Comparison of ENCODE assay signal across 8 mouse cellular contexts in genomic region chr3:89177242-89178106, GRCm38 (mm10). TPM values are rescaled to one million over a fixed set of nuclear protein-coding genes. Genes with fewer than 3 reads are reported as not detected.
DNase-seq lines count a peak whose midpoint lies in the region; ATAC-seq and TF ChIP-seq lines count a peak whose summit lies in the region.

Gene Scamp3, plus strand, starts transcription at chr3:89177473.

- TF ChIP-seq POLR2A in ES-Bruce4 (IDR thresholded peaks at IDR 0.05; ENCODE audit: insufficient read depth, low read length): no peak

- H3K36me3 ChIP-seq in ES-Bruce4 (ENCODE audit: control insufficient read depth, insufficient read depth, low read length, poor library complexity, severe bottlenecking): peaks cover 45% of the 10 kb centered on the region
- H3K36me3 ChIP-seq in forebrain, embryonic 13.5 days (ENCODE audit: poor library complexity, severe bottlenecking): peaks cover 78% of the 10 kb centered on the region
- H3K36me3 ChIP-seq in liver, postnatal 0 days (replicated peaks; ENCODE audit: insufficient read depth, low read length): peaks cover 65% of the 10 kb centered on the region
- peaks cover 57% of the 10 kb centered on the region for H3K36me3 ChIP-seq in neural tube, embryonic 14.5 days (ENCODE audit: control insufficient read depth, insufficient read depth, low read length)

- H3K9ac ChIP-seq in ES-Bruce4 (ENCODE audit: low read depth, poor library complexity, severe bottlenecking): peak within 1 kb of the TSS; percentile 85
- peak within 1 kb of the TSS; percentile 83 for H3K9ac ChIP-seq in forebrain, embryonic 13.5 days
- peak within 1 kb of the TSS; percentile 69 for H3K9ac ChIP-seq in liver, postnatal 0 days (replicated peaks)
- peak within 1 kb of the TSS; percentile 66 for H3K9ac ChIP-seq in neural tube, embryonic 14.5 days (replicated peaks; ENCODE audit: low read depth, low read length)

- peak; percentile 84 to 87 for DNase-seq in heart, postnatal 10 days
- DNase-seq in large intestine, adult 2 months (ENCODE audit: low read depth, low spot score): peak; percentile 92
- peak; percentile 94 for DNase-seq in liver, postnatal 0 days
- peak; percentile 86 for DNase-seq in testis, postnatal 10 days (ENCODE audit: low spot score)

- peak within 1 kb of the TSS; percentile 34; the same call in 1 of the 2 replicates for H3K27ac ChIP-seq in ES-Bruce4 (ENCODE audit: insufficient read depth, low read length)
- H3K27ac ChIP-seq in forebrain, embryonic 13.5 days: 0 out of 2 replicates have a peak within 1 kb of the TSS, but pooled peaks have one; percentile 28
- H3K27ac ChIP-seq in liver, postnatal 0 days (ENCODE audit: low read depth): peak within 1 kb of the TSS; percentile 88
- H3K27ac ChIP-seq in neural tube, embryonic 14.5 days (ENCODE audit: low read depth, low read length): peak within 1 kb of the TSS; percentile 36

- intact Hi-C loops in heart, postnatal 10 days (cut with DNase I): no loop called here

- under 1% methylated on average over 43 of the region's 43 CpGs for WGBS in forebrain, embryonic 13.5 days
- under 1% methylated on average over 43 of the region's 43 CpGs for WGBS in large intestine, adult 2 months
- WGBS in liver, postnatal 0 days (ENCODE audit: insufficient replicate concordance): under 1% methylated on average over 43 of the region's 43 CpGs
- under 1% methylated on average over 43 of the region's 43 CpGs for WGBS in neural tube, embryonic 14.5 days

- H3K9me3 ChIP-seq in ES-Bruce4 (replicated peaks; ENCODE audit: control insufficient read depth, insufficient read depth, low read length, poor library complexity, severe bottlenecking): no peaks in the 10 kb centered on the region
- H3K9me3 ChIP-seq in forebrain, embryonic 13.5 days (replicated peaks): no peaks in the 10 kb centered on the region
- H3K9me3 ChIP-seq in liver, postnatal 0 days (ENCODE audit: low read length): no peaks in the 10 kb centered on the region
- H3K9me3 ChIP-seq in neural tube, embryonic 14.5 days (ENCODE audit: control insufficient read depth, low read length): no peaks in the 10 kb centered on the region

- peaks cover 1% of the 10 kb centered on the region for H3K4me1 ChIP-seq in ES-Bruce4 (ENCODE audit: control insufficient read depth, insufficient read depth, low read length)
- peaks cover 18% of the 10 kb centered on the region for H3K4me1 ChIP-seq in forebrain, embryonic 13.5 days
- H3K4me1 ChIP-seq in liver, postnatal 0 days (ENCODE audit: insufficient read depth): peaks cover 14% of the 10 kb centered on the region
- H3K4me1 ChIP-seq in neural tube, embryonic 14.5 days (ENCODE audit: control insufficient read depth, insufficient read depth, low read length): peaks cover 11% of the 10 kb centered on the region

- peak; percentile 94 for ATAC-seq in cerebellum, adult (ENCODE audit: insufficient number of reproducible peaks, low FRiP score, low TSS enrichment)
- ATAC-seq in forebrain, embryonic 13.5 days: peak; percentile 98
- ATAC-seq in liver, postnatal 0 days: peak; percentile 94
- peak; percentile 96 for ATAC-seq in neural tube, embryonic 14.5 days (ENCODE audit: low read depth)

- H3K27me3 ChIP-seq in ES-Bruce4 (ENCODE audit: control insufficient read depth, insufficient read depth, low read length, poor library complexity, severe bottlenecking): no peaks in the 10 kb centered on the region
- no peaks in the 10 kb centered on the region for H3K27me3 ChIP-seq in forebrain, embryonic 13.5 days
- H3K27me3 ChIP-seq in liver, postnatal 0 days (ENCODE audit: insufficient read depth, low read length): no peaks in the 10 kb centered on the region
- no peaks in the 10 kb centered on the region for H3K27me3 ChIP-seq in neural tube, embryonic 14.5 days (ENCODE audit: control insufficient read depth, insufficient read depth, low read length)

- TF ChIP-seq CTCF in ES-Bruce4 (IDR thresholded peaks at IDR 0.05; ENCODE audit: low read depth, low read length): no peak
- no peak for TF ChIP-seq CTCF in liver, postnatal 0 days (IDR thresholded peaks at IDR 0.05; ENCODE audit: low read depth)

- peak within 1 kb of the TSS; percentile 97 for H3K4me2 ChIP-seq in forebrain, embryonic 13.5 days
- peak within 1 kb of the TSS; percentile 96 for H3K4me2 ChIP-seq in liver, postnatal 0 days (ENCODE audit: low read depth, low read length)
- peak within 1 kb of the TSS; percentile 87 for H3K4me2 ChIP-seq in neural tube, embryonic 14.5 days (ENCODE audit: low read depth, low read length)

- TF ChIP-seq EP300 in ES-Bruce4 (IDR thresholded peaks at IDR 0.05; ENCODE audit: insufficient read depth, low read depth, low read length): no peak
- no peak for TF ChIP-seq EP300 in liver, postnatal 0 days (IDR thresholded peaks at IDR 0.05; ENCODE audit: low read depth)

- H3K4me3 ChIP-seq in ES-Bruce4 (ENCODE audit: low read depth, low read length): peak within 1 kb of the TSS; percentile 94
- H3K4me3 ChIP-seq in forebrain, embryonic 13.5 days: peak within 1 kb of the TSS; percentile 71
- H3K4me3 ChIP-seq in liver, postnatal 0 days (ENCODE audit: low read depth, low read length): peak within 1 kb of the TSS; percentile 69
- peak within 1 kb of the TSS; percentile 58 for H3K4me3 ChIP-seq in neural tube, embryonic 14.5 days (ENCODE audit: low read depth, low read length)

RNA-seq across cellular contexts. Expression of gene Scamp3, which starts in this region (rescaled TPM):
- 74.8 and 75.7 TPM in 2 replicates for polyA plus RNA-seq in ES-Bruce4 (2011; ENCODE audit: insufficient read depth, insufficient read length, low read depth, missing spikeins)
- polyA plus RNA-seq in forebrain, embryonic 13.5 days (2015; fragmentation: Nextera tagmentation; extraction: Ambion mirVana): 102 and 109 TPM in 2 replicates
- total RNA-seq in heart, postnatal 10 days (2021): 10 to 100 TPM; 49.4 to 49.6 TPM
- polyA plus RNA-seq in large intestine, adult 2 months (2012; rRNA removed): 88.5 and 107 TPM in 2 replicates
- 50.1 and 52.2 TPM in 2 replicates for polyA plus RNA-seq in liver, postnatal 0 days (2015; fragmentation: Nextera tagmentation; extraction: Ambion mirVana)
- 126 and 153 TPM in 2 replicates for polyA plus RNA-seq in neural tube, embryonic 14.5 days (2014; fragmentation: Nextera tagmentation; extraction: Ambion mirVana)

Comparison
In these comparisons a context has a peak if more than half of its experiments do, and no peak if none do; other contexts are left out.
1. Peak in every context shown above with its lines: DNase-seq, ATAC-seq, H3K4me3 ChIP-seq and H3K27ac ChIP-seq.
2. H3K27ac ChIP-seq: peak in every context shown above with its lines; median percentile 88 in liver, postnatal 0 days; 36 in neural tube, embryonic 14.5 days; 34 in ES-Bruce4; 28 in forebrain, embryonic 13.5 days.